20 mouse cellular contexts compared by ENCODE assay signal in genomic region chr5:142882471-142882870, GRCm38 (mm10). TPM values are rescaled to one million over a fixed set of nuclear protein-coding genes. Genes with fewer than 3 reads are reported as not detected.
DNase-seq lines count a peak whose midpoint lies in the region; ATAC-seq lines count a peak whose summit lies in the region.
"Had no signal": no experiment of that assay in that cellular context is flagged by ENCODE, and none has a peak within 500 bp of the region (broad histone marks: within the 10 kb centered on the region; RNA-seq: fewer than 3 reads in every experiment).

No protein-coding gene starts in this region.

- WGBS in heart, embryonic 12.5 days, result 91% methylated on average over 11 of the region's 11 CpGs
- WGBS in limb, embryonic 12.5 days, result 93% methylated on average over 11 of the region's 11 CpGs
- WGBS in limb, embryonic 10.5 days, result 92% methylated on average over 11 of the region's 11 CpGs
- 90% methylated on average over 11 of the region's 11 CpGs for WGBS in limb, embryonic 15.5 days

- no peak overlapping the region for H3K27ac ChIP-seq in heart, embryonic 12.5 days (ENCODE audit: poor library complexity, severe bottlenecking)
- H3K27ac ChIP-seq in limb, embryonic 12.5 days, result no peak overlapping the region
- no peak overlapping the region for H3K27ac ChIP-seq in limb, embryonic 10.5 days
- no peak overlapping the region for H3K27ac ChIP-seq in limb, embryonic 15.5 days

- no peaks in the 10 kb centered on the region for H3K27me3 ChIP-seq in heart, embryonic 12.5 days (replicated peaks)
- H3K27me3 ChIP-seq in limb, embryonic 12.5 days, result no peaks in the 10 kb centered on the region
- no peaks in the 10 kb centered on the region for H3K27me3 ChIP-seq in limb, embryonic 10.5 days (ENCODE audit: low read depth, poor library complexity, severe bottlenecking)
- no peaks in the 10 kb centered on the region for H3K27me3 ChIP-seq in limb, embryonic 15.5 days
- H3K27me3 ChIP-seq: CH12.LX, Patski had no signal

- peaks cover 51% of the 10 kb centered on the region for H3K36me3 ChIP-seq in heart, embryonic 12.5 days
- H3K36me3 ChIP-seq in limb, embryonic 12.5 days, result peaks cover 72% of the 10 kb centered on the region
- peaks cover 81% of the 10 kb centered on the region for H3K36me3 ChIP-seq in limb, embryonic 10.5 days
- peaks cover 51% of the 10 kb centered on the region for H3K36me3 ChIP-seq in limb, embryonic 15.5 days

- no peak overlapping the region for H3K4me2 ChIP-seq in heart, embryonic 12.5 days
- no peak overlapping the region for H3K4me2 ChIP-seq in limb, embryonic 12.5 days
- H3K4me2 ChIP-seq in limb, embryonic 15.5 days, result no peak overlapping the region

- peak; percentile 9 for DNase-seq in cerebellum, adult 9-11 months
- no peak for DNase-seq in cerebellum, adult 11-12 months
- peak; percentile 89 for DNase-seq in heart, adult 11 months
- no peak for DNase-seq in limb, embryonic 10.5 days (ENCODE audit: low spot score)
- DNase-seq: adrenal gland, adult 8-10 months; adrenal gland, postnatal 10 days; adrenal gland, postnatal 14 days; adrenal gland, postnatal 25 days; B cell, adult 2 months; cerebellum, adult 11 months; cerebellum, adult 18-20 months had no signal

- H3K4me3 ChIP-seq in heart, embryonic 12.5 days, result no peak overlapping the region
- H3K4me3 ChIP-seq in limb, embryonic 12.5 days (replicated peaks), result no peak overlapping the region
- H3K4me3 ChIP-seq in limb, embryonic 10.5 days, result no peak overlapping the region
- H3K4me3 ChIP-seq in limb, embryonic 15.5 days, result no peak overlapping the region

- ATAC-seq in heart, embryonic 12.5 days (ENCODE audit: insufficient number of reproducible peaks, low FRiP score), result no peak
- ATAC-seq in limb, embryonic 12.5 days (ENCODE audit: insufficient number of reproducible peaks, insufficient read depth, low FRiP score, low TSS enrichment, low read depth), result no peak
- no peak for ATAC-seq in limb, embryonic 15.5 days (ENCODE audit: insufficient number of reproducible peaks, low FRiP score, low TSS enrichment, low read depth)
- no peak for ATAC-seq in frontal cortex, adult (ENCODE audit: low TSS enrichment)
- ATAC-seq: activated CD4-positive, CD25-positive, alpha-beta regulatory T cell, adult 4 months; CD4-positive, CD25-positive, alpha-beta regulatory T cell, adult 4 months; Patski had no signal

- H3K9me3 ChIP-seq in heart, embryonic 12.5 days (replicated peaks), result no peaks in the 10 kb centered on the region
- H3K9me3 ChIP-seq in limb, embryonic 12.5 days, result no peaks in the 10 kb centered on the region
- no peaks in the 10 kb centered on the region for H3K9me3 ChIP-seq in limb, embryonic 10.5 days (replicated peaks)
- no peaks in the 10 kb centered on the region for H3K9me3 ChIP-seq in limb, embryonic 15.5 days
- H3K9me3 ChIP-seq: G1E had no signal

- peaks cover 32% of the 10 kb centered on the region for H3K4me1 ChIP-seq in heart, embryonic 12.5 days (replicated peaks)
- H3K4me1 ChIP-seq in limb, embryonic 12.5 days (replicated peaks), result peaks cover 1% of the 10 kb centered on the region; the same call in 1 of the 2 replicates
- H3K4me1 ChIP-seq in limb, embryonic 10.5 days, result peaks cover 19% of the 10 kb centered on the region
- peaks cover 15% of the 10 kb centered on the region for H3K4me1 ChIP-seq in limb, embryonic 15.5 days

- H3K9ac ChIP-seq in heart, embryonic 12.5 days, result no peak overlapping the region
- 0 out of 2 replicates have a peak overlapping the region, but pooled peaks have one; percentile 34 for H3K9ac ChIP-seq in limb, embryonic 12.5 days (replicated peaks)
- H3K9ac ChIP-seq in limb, embryonic 15.5 days, result 0 out of 2 replicates have a peak overlapping the region, but pooled peaks have one; percentile 17

RNA-seq across cellular contexts. Expression of gene Fbxl18, which starts 12.8 kb away (rescaled TPM):
- 11.5 and 12.9 TPM in 2 replicates for polyA plus RNA-seq in heart, embryonic 12.5 days (2016; fragmentation: Nextera tagmentation; extraction: Ambion mirVana)
- 13.0 and 13.1 TPM in 2 replicates for polyA plus RNA-seq in limb, embryonic 12.5 days (2016; fragmentation: Nextera tagmentation; extraction: Ambion mirVana)
- polyA plus RNA-seq in limb, embryonic 10.5 days (2016; fragmentation: Nextera tagmentation; extraction: Ambion mirVana), result 20.9 and 22.8 TPM in 2 replicates
- polyA plus RNA-seq in limb, embryonic 15.5 days (2015; fragmentation: Nextera tagmentation; extraction: Ambion mirVana), result 12.5 and 12.6 TPM in 2 replicates

RNA-seq across cellular contexts. Expression of gene Actb, which starts 24.1 kb away (rescaled TPM):
- polyA plus RNA-seq in heart, embryonic 12.5 days (2016; fragmentation: Nextera tagmentation; extraction: Ambion mirVana), result 6,292 and 6,382 TPM in 2 replicates
- 12,553 and 13,538 TPM in 2 replicates for polyA plus RNA-seq in limb, embryonic 12.5 days (2016; fragmentation: Nextera tagmentation; extraction: Ambion mirVana)
- polyA plus RNA-seq in limb, embryonic 10.5 days (2016; fragmentation: Nextera tagmentation; extraction: Ambion mirVana), result 13,950 and 14,682 TPM in 2 replicates
- 13,307 and 13,671 TPM in 2 replicates for polyA plus RNA-seq in limb, embryonic 15.5 days (2015; fragmentation: Nextera tagmentation; extraction: Ambion mirVana)

Comparison
In these comparisons a context has a peak if more than half of its experiments do, and no peak if none do; other contexts are left out.
1. DNase-seq: peak in cerebellum, adult 9-11 months (single experiment) and heart, adult 11 months (single experiment); none in cerebellum, adult 11-12 months (single experiment) and limb, embryonic 10.5 days (single experiment).